Mouse (Mus musculus) testis, postnatal 14 days (tissue): ENCODE results near the gene Plek2.
"Not testable (repeated sequence)": the region's sequence is repeated elsewhere in the genome, so short reads cannot be mapped to it uniquely, and the experiment has no call there.

Experiments used
- DNase-seq: peaks from one replicate; pipeline ENCODE4 v3.0.0; 2021; ENCODE audit warnings: low spot score

Gene Plek2

DNA sequence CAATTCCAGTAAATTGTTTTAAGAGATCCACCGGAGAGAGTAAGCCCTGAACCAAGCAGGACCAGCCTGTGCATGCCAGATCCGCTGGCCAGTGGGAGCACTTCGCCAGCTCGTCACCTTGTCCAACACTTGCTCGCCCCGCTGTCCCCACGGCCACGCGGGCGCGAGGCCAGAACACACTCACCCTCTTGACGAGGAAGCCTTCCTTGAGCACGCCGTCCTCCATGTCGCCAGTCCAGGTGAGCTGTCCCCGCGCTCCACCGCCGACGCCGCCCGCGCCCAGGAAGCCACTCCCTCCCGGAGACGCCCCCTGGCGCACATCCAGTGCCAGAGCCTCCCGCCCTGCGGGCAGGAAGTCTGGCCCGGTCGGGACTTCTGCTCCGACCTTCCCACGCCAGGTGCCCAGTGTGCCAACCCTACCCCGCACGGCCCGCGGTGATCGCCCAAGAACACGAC lies at the start of gene Plek2:
Plek2 (minus strand) TSS at position 258 of the 456 bp plus-strand sequence.
- DNase-seq = peak; percentile 74

DNA sequence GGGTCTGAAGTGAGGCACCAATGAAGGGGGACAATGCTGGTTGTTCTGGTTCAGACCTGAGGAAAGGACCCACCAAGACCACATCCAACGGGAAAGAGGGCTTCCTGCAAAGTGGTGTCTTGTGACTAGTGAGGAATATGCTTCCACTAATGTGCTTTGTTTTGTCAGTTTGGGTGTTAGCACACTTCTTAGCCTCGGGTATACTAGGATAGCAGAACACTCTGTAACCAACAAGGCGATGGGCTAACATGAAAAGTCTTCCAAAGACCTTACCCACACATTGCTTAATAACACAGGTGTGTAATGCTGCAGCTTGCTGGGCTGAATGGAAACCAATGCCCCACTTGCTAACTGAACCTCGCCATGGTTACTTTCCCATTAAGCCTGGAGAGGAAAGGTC lies 49.6 kb upstream of the Plek2 start:
- no peak for DNase-seq

DNA sequence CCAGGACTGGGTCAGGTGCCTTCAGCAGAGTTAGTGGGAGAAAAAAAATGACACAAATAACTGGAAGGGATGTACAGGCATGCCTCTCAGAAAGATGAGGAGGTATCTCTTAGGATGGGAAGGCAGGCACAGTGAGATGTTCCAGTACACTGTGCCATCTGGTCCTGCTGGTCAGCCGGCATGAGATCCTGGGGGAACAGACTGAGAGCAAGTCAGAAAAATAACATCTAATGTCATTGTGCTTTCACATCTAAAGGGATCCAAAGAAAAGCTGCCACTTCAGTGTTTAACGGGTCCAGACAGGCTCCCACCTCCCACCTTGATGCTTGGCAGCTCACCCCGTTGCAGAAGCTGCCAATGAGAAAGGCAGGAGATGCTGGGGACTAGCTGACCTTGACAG lies 45.7 kb upstream of the Plek2 start:
- no peak for DNase-seq

DNA sequence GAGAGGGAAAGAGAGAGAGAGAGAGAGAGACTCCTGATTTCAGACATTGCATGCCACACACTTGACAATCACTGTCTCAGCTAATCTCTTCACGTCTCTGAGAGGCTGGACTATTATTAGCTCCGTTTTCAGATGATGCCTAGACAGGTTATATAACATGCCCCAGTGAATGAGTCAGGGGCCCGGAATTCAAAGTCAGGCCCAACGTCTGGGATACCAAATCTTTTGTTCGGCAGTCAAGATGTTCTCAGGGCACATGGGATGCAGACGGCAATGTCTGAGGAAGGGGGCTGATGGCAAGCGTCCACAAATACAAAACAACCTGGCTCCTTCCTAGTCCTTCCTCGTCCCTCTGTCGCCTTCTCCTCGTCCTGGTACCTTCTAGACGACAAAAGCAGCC lies 45.3 kb upstream of the Plek2 start:
- no peak for DNase-seq

GRCm38 (mm10) chr12:78947661-78948060 lies 40.9 kb upstream of the Plek2 start:
- DNase-seq = no peak

- DNase-seq = no peak
Measured at GRCm38 (mm10) chr12:78947161-78947560, 40.4 kb upstream of the Plek2 start.

- no peak for DNase-seq
Measured at GRCm38 (mm10) chr12:78942931-78943330, 36.2 kb upstream of the Plek2 start.

DNA sequence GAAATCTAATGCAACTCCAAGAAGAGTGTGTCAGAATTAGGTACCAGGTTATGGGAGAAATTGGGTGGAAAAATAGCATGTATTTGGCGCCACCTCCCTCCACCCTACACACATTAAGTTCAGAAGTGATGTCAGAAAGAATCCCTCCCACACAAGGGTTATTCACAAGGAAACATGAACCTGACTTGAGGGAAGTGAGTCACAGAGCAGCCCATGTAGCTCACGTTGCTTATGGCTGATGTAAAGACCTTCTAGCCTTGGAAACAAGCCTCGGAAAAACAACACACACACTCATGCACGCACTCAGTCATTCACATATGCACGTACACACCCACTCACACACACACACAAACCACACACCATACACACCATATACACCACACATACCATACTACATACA lies 33.3 kb upstream of the Plek2 start:
- DNase-seq = no peak

DNA sequence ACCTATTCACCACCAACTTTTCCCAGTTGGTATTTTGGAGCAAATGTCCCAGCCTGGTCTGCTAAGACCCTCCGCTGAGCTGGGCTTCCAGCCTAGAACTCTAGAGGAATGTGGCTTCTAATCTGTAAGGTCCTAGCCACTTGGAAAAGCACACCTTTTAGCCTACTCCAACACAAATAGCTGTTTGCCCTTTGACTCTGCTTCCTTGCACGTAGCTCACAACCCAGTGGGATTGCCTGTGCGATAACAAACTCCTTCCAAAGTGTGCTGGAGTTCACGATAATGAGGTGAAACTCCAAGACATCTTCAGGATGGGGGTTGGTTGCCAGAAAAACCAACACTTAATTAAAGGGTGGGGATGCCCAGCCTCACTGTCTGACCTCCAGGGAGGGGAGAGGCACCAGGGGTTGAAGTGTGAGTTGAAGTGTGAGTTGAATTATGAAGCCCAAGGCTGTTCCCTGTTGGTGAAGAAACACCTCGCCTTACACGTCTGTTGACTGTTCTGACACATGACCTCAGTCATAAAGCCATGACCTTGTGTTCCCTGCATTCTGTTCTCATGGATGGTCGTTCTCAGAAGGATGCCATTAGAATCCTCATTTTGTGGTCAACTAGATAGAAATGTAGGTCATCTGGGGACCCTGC lies 32.8 kb upstream of the Plek2 start:
- no peak for DNase-seq

GRCm38 (mm10) chr12:78936494-78936893 lies 29.7 kb upstream of the Plek2 start:
- no peak for DNase-seq

- no peak for DNase-seq
Measured at GRCm38 (mm10) chr12:78929900-78930299, 23.1 kb upstream of the Plek2 start.

DNA sequence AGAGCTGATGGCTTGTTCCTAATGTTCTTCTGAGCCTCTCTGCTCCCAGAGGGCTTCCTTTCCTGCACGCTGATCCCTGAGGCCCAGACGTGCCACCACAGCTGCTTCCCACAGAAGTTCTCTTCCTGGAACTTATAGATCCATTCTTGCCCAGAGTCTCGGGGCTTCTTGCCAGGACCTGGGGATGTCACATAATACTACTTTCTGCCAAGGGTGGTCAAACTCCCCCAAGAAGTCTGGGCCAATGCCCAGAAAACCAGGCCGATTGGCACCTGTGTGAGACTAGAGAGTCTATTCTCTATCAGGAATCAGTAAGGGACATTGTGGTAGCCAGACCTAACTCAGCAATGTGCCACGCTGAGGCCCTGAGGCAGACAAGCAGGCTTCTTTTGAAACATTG lies 20.5 kb upstream of the Plek2 start:
- peak; percentile 38 for DNase-seq

DNA sequence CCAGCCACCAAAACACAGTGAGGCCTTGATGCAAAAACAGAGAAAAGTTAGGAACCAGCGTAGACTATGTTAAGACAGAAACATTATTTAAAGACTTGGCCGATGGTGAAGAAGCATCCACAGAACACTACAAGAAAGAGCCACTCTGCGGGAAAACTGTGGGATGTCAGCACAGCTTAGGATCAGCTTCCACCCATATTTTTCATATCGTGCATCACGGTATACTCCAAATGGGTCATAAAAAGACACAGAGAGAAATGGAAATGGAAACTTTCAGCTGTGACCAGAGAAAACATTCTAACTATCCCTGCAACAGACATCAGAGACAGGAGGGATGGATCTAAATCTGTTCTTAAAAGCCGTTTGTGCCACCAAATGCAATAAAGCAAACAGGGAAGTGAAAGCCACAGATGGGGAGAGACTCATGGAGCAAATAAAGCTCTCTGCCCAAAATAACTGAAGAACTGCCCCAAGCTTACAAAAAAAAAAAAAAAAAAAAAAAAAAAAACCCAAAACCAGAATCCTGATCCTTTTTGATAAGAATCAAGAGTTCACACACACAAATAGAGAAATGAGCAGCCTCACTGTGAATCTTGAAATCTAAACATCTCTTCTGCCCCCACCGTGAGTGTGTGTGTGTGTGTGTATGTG lies 16.9 kb upstream of the Plek2 start:
- no peak for DNase-seq

GRCm38 (mm10) chr12:78922977-78923376 lies 16.2 kb upstream of the Plek2 start:
- not testable (repeated sequence) for DNase-seq

DNA sequence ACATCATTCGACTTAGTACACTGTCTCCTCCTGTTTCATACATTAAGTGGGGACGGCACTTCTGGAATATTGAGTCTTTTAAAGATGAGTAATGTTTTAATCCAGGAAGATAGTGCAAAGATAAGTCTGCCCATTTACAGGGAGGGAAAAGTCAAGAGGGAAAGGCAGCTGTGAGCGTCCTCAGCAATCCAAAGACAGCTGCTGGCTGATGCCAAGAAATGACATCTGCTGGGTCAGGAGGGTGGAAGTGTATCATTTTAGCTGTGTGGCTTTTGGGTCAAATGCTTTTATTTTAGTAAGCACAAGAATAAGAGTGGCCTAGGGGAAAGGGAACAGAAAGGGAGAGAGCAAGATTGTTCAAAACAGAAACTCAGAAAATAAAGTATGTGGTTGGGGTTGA lies 15.3 kb upstream of the Plek2 start:
- DNase-seq = no peak

GRCm38 (mm10) chr12:78921421-78921820 lies 14.7 kb upstream of the Plek2 start:
- DNase-seq = no peak

- peak; percentile 67 for DNase-seq
Measured at GRCm38 (mm10) chr12:78919079-78919712, 12.4 kb upstream of the Plek2 start.

DNA sequence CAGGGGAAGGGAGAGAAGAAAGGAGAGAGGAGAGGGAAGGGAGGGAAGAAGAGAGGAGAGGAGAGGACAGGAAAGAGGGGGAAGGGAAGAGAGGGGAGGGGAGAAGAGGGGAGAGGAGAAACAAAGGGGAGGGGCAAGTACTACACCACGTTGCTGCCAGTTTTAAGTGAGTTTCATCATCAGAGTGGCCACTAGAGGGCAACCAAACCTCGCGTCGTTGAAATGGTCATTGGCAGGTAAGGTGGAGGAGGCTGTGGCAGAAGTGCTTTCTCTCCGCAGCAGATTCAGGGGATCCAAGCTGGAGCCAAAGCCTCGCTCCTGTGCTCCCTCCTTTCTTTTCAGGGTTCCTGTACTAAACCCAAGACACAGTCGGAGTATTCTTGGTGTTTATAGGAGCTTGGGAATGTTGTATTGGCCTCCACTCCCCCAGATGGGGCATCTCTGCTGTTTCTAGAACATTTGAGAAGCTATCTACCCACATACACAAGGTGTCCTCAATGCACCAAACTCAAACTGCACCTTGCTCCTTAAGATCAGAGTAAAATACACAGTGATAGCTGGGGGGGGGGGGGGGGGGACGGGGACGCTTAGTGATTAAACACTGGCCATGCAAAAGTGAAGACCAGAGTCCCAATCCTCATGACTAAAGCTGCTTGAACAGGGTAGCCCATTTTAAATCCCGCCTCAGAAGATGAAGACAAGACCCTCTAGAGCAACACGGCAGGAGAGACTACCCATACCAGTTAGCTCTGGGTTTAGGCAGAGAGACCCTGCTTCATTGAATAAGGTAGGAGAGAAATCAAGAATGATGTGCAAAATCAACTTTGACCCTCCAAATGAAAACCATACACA lies 11.7 kb upstream of the Plek2 start:
- peak; percentile 80 for DNase-seq

DNA sequence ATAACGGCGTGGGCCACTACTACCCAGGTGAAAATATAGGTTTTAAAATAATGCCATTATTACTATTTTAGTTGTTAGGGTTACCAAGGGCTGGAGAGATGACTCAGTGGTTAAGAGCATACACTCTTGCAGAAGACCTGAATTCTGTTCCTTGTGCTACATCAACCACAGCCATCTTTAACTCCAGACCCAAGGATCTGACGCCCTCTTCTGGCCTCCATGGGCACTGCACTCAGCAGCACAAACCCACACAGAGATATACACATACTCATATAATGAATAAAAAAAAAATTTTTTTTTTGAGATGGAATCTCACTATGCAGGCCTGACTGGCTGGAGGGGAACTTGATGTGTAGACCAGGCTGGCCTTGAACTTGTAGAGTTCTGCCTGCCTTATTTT lies 9.5 kb upstream of the Plek2 start:
- DNase-seq = no peak

DNA sequence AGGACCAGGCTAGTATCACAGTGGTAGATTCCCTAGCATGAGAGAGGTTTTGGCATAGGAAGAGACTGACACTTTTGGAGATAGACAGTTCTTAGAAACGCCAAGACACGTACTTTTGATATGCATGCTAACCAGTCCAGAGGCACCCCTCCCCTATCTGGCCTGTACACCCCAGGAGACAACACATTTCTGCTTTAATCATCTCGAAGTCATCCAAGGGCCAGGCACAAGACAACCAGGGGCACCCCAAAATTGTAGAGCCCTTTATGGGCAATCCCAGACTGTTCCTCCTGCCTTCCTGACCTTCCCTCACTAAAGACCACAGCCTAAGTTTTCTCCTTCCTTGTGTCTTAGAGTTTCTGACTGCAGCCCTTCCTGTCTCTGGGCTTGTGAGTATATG lies 8.8 kb upstream of the Plek2 start:
- DNase-seq = no peak

GRCm38 (mm10) chr12:78914458-78914857 lies 7.7 kb upstream of the Plek2 start:
- DNase-seq = no peak

DNA sequence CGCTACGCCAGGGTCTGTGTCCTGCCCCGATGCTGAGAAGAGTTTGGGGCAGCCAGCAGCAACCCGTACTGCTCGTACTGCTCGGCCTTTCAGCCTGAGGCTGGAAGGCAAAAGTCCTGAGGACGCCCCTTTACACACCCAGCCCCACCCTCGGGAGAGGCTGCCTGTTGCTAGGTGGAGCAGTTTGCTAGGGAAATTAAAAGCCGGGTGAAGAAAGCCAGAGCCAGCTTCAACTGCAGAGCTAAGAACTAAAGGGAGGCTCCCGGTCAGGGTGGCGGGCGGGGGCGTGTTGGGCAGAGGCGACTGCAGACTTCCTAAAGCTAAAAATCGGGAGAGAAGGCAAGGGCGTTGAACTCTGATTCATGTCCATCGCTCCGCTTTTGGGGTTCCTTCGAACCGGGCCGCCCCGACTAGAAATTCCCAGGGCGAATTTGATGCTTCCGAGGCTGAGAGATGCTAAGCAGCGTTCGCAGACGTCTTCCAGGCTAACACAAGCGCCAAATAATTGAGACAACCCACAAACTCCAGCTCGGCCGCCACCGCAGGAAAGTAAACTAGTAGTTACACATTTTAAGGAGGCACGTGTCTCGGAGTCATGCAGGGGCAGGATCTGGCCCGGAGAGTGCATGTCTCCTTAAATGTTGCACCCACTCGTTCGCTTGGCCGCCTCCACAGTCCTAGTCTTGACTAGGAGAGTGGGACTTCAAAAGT lies 5.1 kb upstream of the Plek2 start:
- peak; percentile 29 for DNase-seq
